Mouse (Mus musculus): Measurements from ENCODE around the gene Hyou1.
"Not testable (repeated sequence)": the region's sequence is repeated elsewhere in the genome, so short reads cannot be mapped to it uniquely, and the experiment has no call there.

The Hyou1 gene

GRCm38 (mm10) chr9:44407752-44408097 lies 28.4 kb downstream of the Hyou1 start:
- no peak for DNase-seq

GRCm38 (mm10) chr9:44408693-44409092 lies 29.4 kb downstream of the Hyou1 start:
- not testable (repeated sequence) for DNase-seq

GRCm38 (mm10) chr9:44410647-44411336 lies 31.5 kb downstream of the Hyou1 start:
- no peak for DNase-seq

GRCm38 (mm10) chr9:44411601-44412130 lies 32.4 kb downstream of the Hyou1 start:
- DNase-seq: no peak

- DNase-seq: no peak
These were observed 33.0 kb downstream of the Hyou1 start for GRCm38 (mm10) chr9:44412306-44412705.

- DNase-seq: no peak
These were observed 33.5 kb downstream of the Hyou1 start for GRCm38 (mm10) chr9:44412781-44413180.

- no peak for DNase-seq
These were observed 38.0 kb downstream of the Hyou1 start for GRCm38 (mm10) chr9:44417156-44417891.

- DNase-seq: peak; percentile 91 to 95
These were observed 38.6 kb downstream of the Hyou1 start for GRCm38 (mm10) chr9:44417892-44418363.

- DNase-seq: no peak
These were observed 39.5 kb downstream of the Hyou1 start, which contains the start of gene Ccdc84 for GRCm38 (mm10) chr9:44418519-44419385. Gene Ccdc84 (minus strand): TSS chr9:44418569.

GRCm38 (mm10) chr9:44419730-44420129 lies 40.4 kb downstream of the Hyou1 start:
- DNase-seq: not testable (repeated sequence)

GRCm38 (mm10) chr9:44420280-44420898 lies 41.1 kb downstream of the Hyou1 start:
- DNase-seq: no peak

- no peak for DNase-seq
These were observed 44.3 kb downstream of the Hyou1 start for GRCm38 (mm10) chr9:44423576-44423975.

- no peak for DNase-seq
These were observed 53.4 kb downstream of the Hyou1 start for GRCm38 (mm10) chr9:44432577-44433185.

- DNase-seq: no peak
These were observed 56.5 kb downstream of the Hyou1 start for GRCm38 (mm10) chr9:44435747-44436146.

- no peak for DNase-seq
These were observed 61.7 kb downstream of the Hyou1 start, which contains the start of gene Foxr1 for GRCm38 (mm10) chr9:44440961-44441360. Gene Foxr1 (minus strand): TSS chr9:44441136.

All from kidney, adult 8-10 months (tissue).